Mouse (Mus musculus): ENCODE data around the gene Cep131. TPM values are rescaled to one million over a fixed set of nuclear protein-coding genes. Genes with fewer than 3 reads are reported as not detected.

Gene Cep131
- polyA plus RNA-seq, 1 experiment from 2014 or later = 30.3 TPM

DNA sequence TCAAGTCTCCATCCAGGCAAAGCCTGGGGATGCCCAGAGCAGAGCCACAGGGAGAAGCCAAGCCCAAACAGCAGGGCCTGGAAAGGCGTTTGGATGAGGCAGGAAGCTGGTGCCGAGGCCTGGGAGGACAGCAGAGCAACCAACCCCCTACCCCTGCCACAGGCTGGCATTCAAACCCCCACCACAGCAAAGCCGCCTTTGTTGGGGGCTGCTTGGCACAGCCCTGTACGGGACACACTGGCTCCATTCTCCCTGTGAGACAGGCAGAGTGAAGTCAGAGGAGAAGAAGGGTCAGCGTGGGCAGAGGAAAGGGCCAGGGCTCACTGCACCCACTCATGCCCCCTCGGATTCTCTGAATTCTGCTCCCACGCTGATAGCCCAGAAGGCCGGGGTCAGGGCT lies 69.6 kb downstream of the Cep131 start:
- Histone ChIP-seq H3K9me3 (no peaks in the 10 kb centered on the region), H3K27ac (no peak overlapping the region), H3K27me3 (peaks cover 8% of the 10 kb centered on the region; the same call in 1 of the 2 replicates), H3K4me3 (no peak overlapping the region), H3K9ac (0 out of 2 replicates have a peak overlapping the region, but pooled peaks have one; percentile 22), H3K4me1 (peaks cover 18% of the 10 kb centered on the region), H3K36me3 (no peaks in the 10 kb centered on the region; the same call in 1 of the 2 replicates), H3K4me2 (no peak overlapping the region)
- ATAC-seq (ENCODE audit: insufficient number of reproducible peaks, insufficient read depth, low FRiP score, low TSS enrichment, low read depth) = no peak
- 75% methylated on average over 8 of the region's 8 CpGs for WGBS

DNA sequence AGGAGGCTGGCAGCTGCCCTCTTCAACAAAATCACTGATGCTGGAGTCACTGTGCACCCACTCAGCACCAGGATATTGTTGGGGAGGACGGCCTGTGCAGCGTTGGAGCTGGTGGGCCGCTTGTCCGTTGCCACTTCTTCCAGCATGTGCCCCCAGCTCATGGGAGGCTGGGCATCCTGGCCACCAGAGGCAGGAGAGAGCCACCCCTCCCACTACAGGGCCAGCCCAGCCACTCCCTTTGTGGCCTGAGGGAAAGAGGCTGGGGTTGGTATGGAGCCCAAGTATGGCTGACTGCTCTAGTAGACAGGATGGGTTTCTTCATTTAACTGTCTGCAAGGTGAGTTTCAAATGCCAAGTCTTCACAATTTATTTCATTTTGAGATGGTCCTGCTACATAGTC lies 71.9 kb downstream of the Cep131 start:
- H3K27me3 ChIP-seq = peaks cover 23% of the 10 kb centered on the region
- H3K4me1 ChIP-seq = peaks cover 19% of the 10 kb centered on the region

More for the DNA sequence above, 71.9 kb downstream of the Cep131 start:
- WGBS = 83% methylated on average over 4 of the region's 4 CpGs
- Histone ChIP-seq H3K27ac (no peak overlapping the region), H3K4me3 (no peak overlapping the region), H3K9ac (0 out of 2 replicates have a peak overlapping the region, but pooled peaks have one; percentile 11), H3K9me3 (no peaks in the 10 kb centered on the region), H3K4me2 (no peak overlapping the region), H3K36me3 (no peaks in the 10 kb centered on the region; the same call in 1 of the 2 replicates)
- no peak for ATAC-seq (ENCODE audit: insufficient number of reproducible peaks, insufficient read depth, low FRiP score, low TSS enrichment, low read depth)

MicroRNAs within 50 kb of the gene (microRNA counts, 519-probe panel; counts per million panel counts)
- 3,136 counts per million, percentile 72 among the panel's probes with 10 or more counts for microRNA mmu-miR-338-3p
- microRNA mmu-miR-338-5p = 1,922 counts per million, percentile 50 among the panel's probes with 10 or more counts

Small RNAs within 50 kb of the gene (microRNA-seq; reads per million reads assigned to microRNA genes)
- gene Gm25948 = not detected
- not detected for gene Mir3065
- not detected for gene Mir338

Other genes with a start within 250 kb of the Cep131 start
- gene Chmp6, start 173.4 kb downstream of the Cep131 start, polyA plus RNA-seq (2015; fragmentation: Nextera tagmentation; extraction: Ambion mirVana) = 103 and 104 TPM in 2 replicates
- gene Baiap2, start 144.1 kb downstream of the Cep131 start, polyA plus RNA-seq (2015; fragmentation: Nextera tagmentation; extraction: Ambion mirVana) = 17.5 and 20.0 TPM in 2 replicates
- 3.6 and 3.7 TPM in 2 replicates for gene Aatk, start 39.7 kb downstream of the Cep131 start, polyA plus RNA-seq (2015; fragmentation: Nextera tagmentation; extraction: Ambion mirVana)
- gene Tepsin, start 11.9 kb upstream of the Cep131 start, polyA plus RNA-seq (2015; fragmentation: Nextera tagmentation; extraction: Ambion mirVana) = 19.5 and 20.5 TPM in 2 replicates
- gene Ndufaf8, start 12.1 kb upstream of the Cep131 start, polyA plus RNA-seq (2015; fragmentation: Nextera tagmentation; extraction: Ambion mirVana) = 76.5 and 79.2 TPM in 2 replicates
- gene Slc38a10, start 64.5 kb upstream of the Cep131 start, polyA plus RNA-seq (2015; fragmentation: Nextera tagmentation; extraction: Ambion mirVana) = 92.9 and 94.5 TPM in 2 replicates
- gene Bahcc1, start 146.1 kb upstream of the Cep131 start, polyA plus RNA-seq (2015; fragmentation: Nextera tagmentation; extraction: Ambion mirVana) = 13.1 and 13.9 TPM in 2 replicates

All from embryonic facial prominence, embryonic 13.5 days (tissue).